Mouse (Mus musculus): ENCODE measurements at regions not wholly inside any gene's neighbourhood (a gene's known extent, or its start where the extent isn't known, plus 50 kb on each side); places are given as distances from the start of the nearest gene placed in this dataset.

DNA sequence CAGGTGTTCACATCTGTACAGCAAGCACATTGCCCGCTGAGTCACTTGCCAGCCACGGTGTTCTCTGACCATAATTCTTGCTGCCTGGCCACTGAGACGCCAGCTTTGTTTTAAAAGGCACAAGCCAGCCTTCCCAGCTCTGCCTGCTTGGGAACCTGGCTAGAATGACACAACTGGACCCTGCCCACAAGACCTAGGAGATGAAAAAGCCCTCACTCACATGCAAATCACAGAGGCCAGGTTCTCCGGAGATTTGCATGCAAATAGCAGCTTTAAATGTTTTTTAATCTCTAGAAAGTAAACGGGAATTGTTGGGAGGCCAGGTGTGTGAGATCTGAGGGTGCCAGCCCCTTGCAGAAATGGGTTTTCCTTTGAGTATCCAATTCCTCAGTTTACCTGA, 71.9 kb downstream of the 1810010D01Rik start:
- no peak for TF ChIP-seq POLR2A (IDR thresholded peaks at IDR 0.05; ENCODE audit: insufficient read length, low read depth)
- no peak for TF ChIP-seq MAX (IDR thresholded peaks at IDR 0.05; ENCODE audit: low read depth)
- TF ChIP-seq MYOD1 (IDR thresholded peaks at IDR 0.05; ENCODE audit: control insufficient read depth in 1 of 3, insufficient read length in 2 of 3, low read depth in 2 of 3), result no peak
- TF ChIP-seq CEBPB (IDR thresholded peaks at IDR 0.05; ENCODE audit: insufficient read depth, poor library complexity, severe bottlenecking), result no peak
- TF ChIP-seq USF1 (IDR thresholded peaks at IDR 0.05; ENCODE audit: low read depth), result no peak
- no peak for TF ChIP-seq MYOG (IDR thresholded peaks at IDR 0.05; ENCODE audit: control insufficient read depth in 1 of 3, insufficient read depth in 1 of 3, insufficient read length in 2 of 3, low read depth in 2 of 3)
- TF ChIP-seq TCF12 (IDR thresholded peaks at IDR 0.05; ENCODE audit: insufficient read depth, poor library complexity, severe bottlenecking), result no peak

Data from myocyte (in vitro differentiated cells).